17 mouse cellular contexts compared by ENCODE assay signal in the genomic region with DNA sequence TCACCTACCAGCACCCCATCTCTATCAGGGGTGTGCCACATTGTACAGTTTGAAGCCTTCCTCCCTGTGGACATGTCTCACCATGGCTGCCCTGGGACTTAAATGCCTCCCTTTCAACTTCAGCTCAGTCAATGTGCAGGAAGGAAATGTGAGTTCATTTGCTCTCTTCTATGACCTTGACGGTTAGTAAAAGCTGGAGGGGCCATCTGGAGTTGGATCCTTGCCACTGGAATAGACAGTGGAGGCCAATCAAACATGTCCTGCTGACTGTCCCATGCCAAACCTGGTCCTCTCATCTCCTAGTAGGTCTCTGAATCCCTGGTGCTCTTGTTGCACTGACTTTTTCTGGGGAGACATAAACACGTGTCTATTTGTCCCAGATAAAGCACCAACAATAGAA.
"Had no signal": no experiment of that assay in that cellular context is flagged by ENCODE, and none has a peak within 500 bp of the region (broad histone marks: within the 10 kb centered on the region; RNA-seq: fewer than 3 reads in every experiment).

No protein-coding gene starts in this region.

- H3K9ac ChIP-seq: limb, embryonic 12.5 days; limb, embryonic 15.5 days; liver, embryonic 14.5 days; liver, postnatal 0 days; lung, embryonic 15.5 days had no signal

- H3K36me3 ChIP-seq: limb, embryonic 12.5 days; limb, embryonic 15.5 days; lung, embryonic 15.5 days had no signal

- H3K27ac ChIP-seq: kidney, postnatal 0 days; layer of hippocampus, adult 2 months; left cerebral cortex, adult 2 months; limb, embryonic 12.5 days; limb, embryonic 15.5 days; liver, embryonic 14.5 days; lung, embryonic 15.5 days had no signal

- ATAC-seq: liver, postnatal 0 days had no signal

- H3K4me1 ChIP-seq: limb, embryonic 12.5 days; lung, embryonic 15.5 days had no signal

- H3K27me3 ChIP-seq: limb, embryonic 12.5 days; limb, embryonic 15.5 days; lung, embryonic 15.5 days had no signal

- H3K4me3 ChIP-seq: layer of hippocampus, adult 2 months; left cerebral cortex, adult 2 months; limb, embryonic 12.5 days; limb, embryonic 15.5 days; lung, embryonic 15.5 days had no signal

- H3K4me2 ChIP-seq: limb, embryonic 12.5 days; limb, embryonic 15.5 days; liver, embryonic 11.5 days; lung, embryonic 15.5 days; midbrain, embryonic 11.5 days had no signal

- DNase-seq: kidney, postnatal 25 days; layer of hippocampus, adult 9-11 months; liver, postnatal 0 days; lung, postnatal 10 days; lung, postnatal 4 days; midbrain, embryonic 14.5 days; thymus, adult 18-20 months; thymus, postnatal 36 days had no signal

- H3K9me3 ChIP-seq: limb, embryonic 12.5 days; limb, embryonic 15.5 days; lung, embryonic 15.5 days had no signal
